ENCODE assay signal across 8 mouse cellular contexts in the genomic region with DNA sequence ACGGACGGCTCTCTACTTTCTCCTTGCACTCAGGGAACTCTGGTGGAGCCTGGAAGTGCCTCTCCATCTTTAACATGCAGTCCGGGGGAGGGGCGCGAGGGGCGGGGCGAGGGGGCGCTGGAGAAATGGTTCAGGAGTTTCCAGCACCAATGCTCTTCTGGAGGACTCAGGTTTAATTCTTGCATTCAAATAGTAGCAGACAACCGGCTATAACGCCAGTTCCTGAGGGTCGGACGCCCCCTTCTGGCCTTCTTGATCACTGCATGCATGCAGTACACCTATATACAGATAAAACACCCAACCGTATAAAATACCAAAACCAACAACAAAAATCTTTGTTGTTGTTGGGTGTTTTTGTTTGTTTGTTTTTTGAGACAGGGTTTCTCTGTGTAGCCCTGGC. TPM values are rescaled to one million over a fixed set of nuclear protein-coding genes. Genes with fewer than 3 reads are reported as not detected.
A peak's percentile ranks its signal among the peaks of the same experiment; 100 is the strongest.
DNase-seq lines count a peak whose midpoint lies in the region; ATAC-seq and TF ChIP-seq lines count a peak whose summit lies in the region.

No protein-coding gene starts in this region.

- H3K4me2 ChIP-seq in liver, postnatal 0 days (ENCODE audit: low read depth, low read length), result no peak overlapping the region

- no peak for TF ChIP-seq EP300 in liver, postnatal 0 days (IDR thresholded peaks at IDR 0.05; ENCODE audit: low read depth)

- no peaks in the 10 kb centered on the region for H3K9me3 ChIP-seq in liver, postnatal 0 days (ENCODE audit: low read length)

- H3K27me3 ChIP-seq in liver, postnatal 0 days (ENCODE audit: insufficient read depth, low read length), result 0 out of 2 replicates have a peak, but pooled peaks cover 2% of the 10 kb centered on the region

- H3K4me1 ChIP-seq in liver, postnatal 0 days (ENCODE audit: insufficient read depth), result no peaks in the 10 kb centered on the region

- peak; percentile 69 for TF ChIP-seq CTCF in gastrocnemius, adult 2 months (IDR thresholded peaks at IDR 0.05)
- peak; percentile 68 for TF ChIP-seq CTCF in liver, postnatal 0 days (IDR thresholded peaks at IDR 0.05; ENCODE audit: low read depth)

- H3K9ac ChIP-seq in liver, postnatal 0 days (replicated peaks), result no peak overlapping the region

- WGBS in liver, postnatal 0 days (ENCODE audit: insufficient replicate concordance), result 30% methylated on average over 13 of the region's 13 CpGs

- H3K4me3 ChIP-seq in gastrocnemius, adult 2 months, result no peak overlapping the region
- H3K4me3 ChIP-seq in liver, postnatal 0 days (ENCODE audit: low read depth, low read length), result no peak overlapping the region

- DNase-seq in gastrocnemius, adult 2 months, result peak; percentile 58
- DNase-seq in gastrocnemius, postnatal 25 days, result no peak
- peak; percentile 73 for DNase-seq in 416B (ENCODE audit: low read depth)
- peak; percentile 66 for DNase-seq in adrenal gland, adult 2 months
- DNase-seq in liver, postnatal 0 days, result peak; percentile 60
- peak; percentile 52 to 58 for DNase-seq in thymus, postnatal 36 days
- DNase-seq in left cerebral cortex, adult 8-10 months (ENCODE audit: low spot score in 2 of 2), result no peak
- DNase-seq in layer of hippocampus, adult 8-10 months (ENCODE audit: low spot score in 2 of 2), result no peak

- H3K27ac ChIP-seq in gastrocnemius, adult 2 months, result no peak overlapping the region
- H3K27ac ChIP-seq in liver, postnatal 0 days (ENCODE audit: low read depth), result no peak overlapping the region

- no peaks in the 10 kb centered on the region for H3K36me3 ChIP-seq in liver, postnatal 0 days (replicated peaks; ENCODE audit: insufficient read depth, low read length)

- ATAC-seq in liver, postnatal 0 days, result no peak

- intact Hi-C loops in gastrocnemius, adult 2 months (cut with DNase I), result no loop called here

RNA-seq across cellular contexts. Expression of gene Syngr1, which starts 25.7 kb away (rescaled TPM):
- total RNA-seq in gastrocnemius, adult 2 months (2021), result 10 to 100 TPM; 46.1 to 46.4 TPM
- total RNA-seq in gastrocnemius, postnatal 25 days (2021), result 10 to 100 TPM; 34.6 to 37.7 TPM
- total RNA-seq in adrenal gland, adult 2 months (2021), result 10 to 100 TPM; 24.4 to 47.8 TPM
- polyA plus RNA-seq in adrenal gland, adult 2 months (2012; rRNA removed), result 86.9 and 119 TPM in 2 replicates
- 10.3 and 10.4 TPM in 2 replicates for polyA plus RNA-seq in liver, postnatal 0 days (2015; fragmentation: Nextera tagmentation; extraction: Ambion mirVana)
- 100 to 1,000 TPM; 430 to 460 (median 440) TPM for total RNA-seq in left cerebral cortex, adult 8-10 months (2022)
- total RNA-seq in layer of hippocampus, adult 8-10 months (2022), result 100 to 1,000 TPM; 383 to 406 (median 399) TPM

RNA-seq across cellular contexts. Expression of gene Rpl3, which starts 26.3 kb away (rescaled TPM):
- total RNA-seq in gastrocnemius, adult 2 months (2021), result 10 to 100 TPM; 38.6 to 51.4 TPM
- total RNA-seq in gastrocnemius, postnatal 25 days (2021), result 10 to 100 TPM; 48.4 to 80.1 TPM
- total RNA-seq in adrenal gland, adult 2 months (2021), result 100 to 1,000 TPM; 376 to 618 TPM
- polyA plus RNA-seq in adrenal gland, adult 2 months (2012; rRNA removed), result 500 and 520 TPM in 2 replicates
- 394 and 407 TPM in 2 replicates for polyA plus RNA-seq in liver, postnatal 0 days (2015; fragmentation: Nextera tagmentation; extraction: Ambion mirVana)
- 100 to 1,000 TPM; 506 to 560 (median 527) TPM for total RNA-seq in left cerebral cortex, adult 8-10 months (2022)
- total RNA-seq in layer of hippocampus, adult 8-10 months (2022), result 100 to 1,000 TPM; 431 to 611 (median 527) TPM

RNA-seq across cellular contexts. Expression of gene Pdgfb, which starts 50.6 kb away (rescaled TPM):
- 10 to 100 TPM; 14.3 to 17.3 TPM for total RNA-seq in gastrocnemius, adult 2 months (2021)
- total RNA-seq in gastrocnemius, postnatal 25 days (2021), result 10 to 100 TPM; 13.9 to 16.7 TPM
- 10 to 100 TPM; 30.3 to 54.0 TPM for total RNA-seq in adrenal gland, adult 2 months (2021)
- 63.3 and 63.8 TPM in 2 replicates for polyA plus RNA-seq in adrenal gland, adult 2 months (2012; rRNA removed)
- 0.77 and 0.85 TPM in 2 replicates for polyA plus RNA-seq in liver, postnatal 0 days (2015; fragmentation: Nextera tagmentation; extraction: Ambion mirVana)
- total RNA-seq in left cerebral cortex, adult 8-10 months (2022), result 10 to 100 TPM; 26.4 to 31.9 (median 28.1) TPM
- total RNA-seq in layer of hippocampus, adult 8-10 months (2022), result 10 to 100 TPM; 30.3 to 38.4 (median 34.6) TPM

Comparison
In these comparisons a context has a peak if more than half of its experiments do, and no peak if none do; other contexts are left out.
1. DNase-seq: peak in gastrocnemius, adult 2 months (single experiment), 416B (single experiment), adrenal gland, adult 2 months (single experiment), liver, postnatal 0 days (single experiment) and thymus, postnatal 36 days (2 of 2); none in gastrocnemius, postnatal 25 days (single experiment), left cerebral cortex, adult 8-10 months (0 of 2) and layer of hippocampus, adult 8-10 months (0 of 2).
2. RNA of gene Syngr1, which starts 25.7 kb away (total RNA-seq): 430 to 460 TPM in left cerebral cortex, adult 8-10 months and 383 to 406 TPM in layer of hippocampus, adult 8-10 months; 24.4 to 47.8 TPM in adrenal gland, adult 2 months, 46.1 to 46.4 TPM in gastrocnemius, adult 2 months and 34.6 to 37.7 TPM in gastrocnemius, postnatal 25 days; every median in the first group is over 4 times any median in the second.
3. RNA of gene Rpl3, which starts 26.3 kb away (total RNA-seq): 376 to 618 TPM in adrenal gland, adult 2 months, 431 to 611 TPM in layer of hippocampus, adult 8-10 months and 506 to 560 TPM in left cerebral cortex, adult 8-10 months; 48.4 to 80.1 TPM in gastrocnemius, postnatal 25 days and 38.6 to 51.4 TPM in gastrocnemius, adult 2 months; every median in the first group is over 4 times any median in the second.